Mouse (Mus musculus): ENCODE data around the gene Vstm2a. TPM values are rescaled to one million over a fixed set of nuclear protein-coding genes. Genes with fewer than 3 reads are reported as not detected.
A peak's percentile ranks its signal among the peaks of the same experiment; 100 is the strongest.

Gene Vstm2a
- 12.3 and 15.0 TPM in 2 replicates for polyA plus RNA-seq (2016; fragmentation: Nextera tagmentation; extraction: Ambion mirVana)

DNA sequence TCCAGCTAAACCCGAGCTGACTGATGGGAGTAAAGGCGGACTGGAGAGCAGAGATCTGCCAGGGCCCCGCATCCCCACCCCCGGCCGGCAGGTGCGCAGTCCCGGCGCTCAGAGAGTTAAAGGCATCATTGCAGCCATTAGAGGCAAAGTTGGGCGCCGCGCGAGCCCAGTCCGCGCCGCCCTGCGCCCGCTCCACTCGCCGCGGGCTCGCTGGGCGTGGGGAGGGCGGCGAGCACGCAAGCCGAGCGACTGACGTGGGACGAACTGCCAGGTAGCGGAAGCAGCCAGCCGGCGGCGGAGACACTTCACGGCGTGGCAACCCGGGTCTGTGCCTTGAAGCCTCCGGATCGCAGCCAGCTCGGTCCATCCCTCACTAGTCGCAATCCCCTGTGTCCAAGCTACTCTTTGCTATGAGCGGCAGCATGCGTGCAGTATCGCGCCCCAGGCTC, at the start of gene Vstm2a:
Gene Vstm2a (plus strand): TSS at position 252 of the 449 bp plus-strand sequence.
- H3K27ac ChIP-seq, result no peak within 1 kb of the TSS

DNA sequence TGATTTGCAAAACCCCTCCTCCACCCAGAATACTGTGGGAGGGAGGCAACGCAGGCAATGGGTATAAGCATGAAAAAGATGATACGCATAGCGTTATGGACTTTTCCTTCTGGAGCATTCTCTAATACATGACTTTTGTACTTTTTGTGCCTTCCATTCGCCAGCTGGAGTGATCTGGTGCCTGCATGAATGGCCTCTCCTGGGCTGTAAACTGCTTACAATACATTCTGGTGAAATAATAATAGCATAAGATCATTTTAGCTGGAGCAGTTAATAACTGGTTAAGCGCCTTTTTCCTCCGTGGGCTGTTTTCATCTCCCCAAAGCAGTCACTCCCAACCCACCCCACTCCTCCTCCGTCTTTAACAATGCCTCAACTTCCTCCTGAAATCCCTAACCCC, 513 bp upstream of the Vstm2a start:
- H3K4me3 ChIP-seq, result peak overlapping the region; percentile 63
- H3K27ac ChIP-seq, result no peak overlapping the region
- 28% methylated on average over 7 of the region's 7 CpGs for WGBS
- ATAC-seq (ENCODE audit: low FRiP score, low read depth), result no peak
- H3K36me3 ChIP-seq, result no peaks in the 10 kb centered on the region
- H3K4me1 ChIP-seq, result 0 out of 2 replicates have a peak, but pooled peaks cover 7% of the 10 kb centered on the region
- H3K9me3 ChIP-seq, result no peaks in the 10 kb centered on the region
- peak overlapping the region; percentile 64 for H3K9ac ChIP-seq
- peak overlapping the region; percentile 91 for H3K4me2 ChIP-seq (replicated peaks)
- peaks cover 37% of the 10 kb centered on the region for H3K27me3 ChIP-seq (replicated peaks)

More for the DNA sequence above, at the start of gene Vstm2a:
- H3K9ac ChIP-seq, result peak within 1 kb of the TSS; percentile 64
- ATAC-seq (ENCODE audit: low FRiP score, low read depth), result peak; percentile 80
- H3K27me3 ChIP-seq (replicated peaks), result peaks cover 37% of the 10 kb centered on the region
- H3K4me2 ChIP-seq (replicated peaks), result peak within 1 kb of the TSS; percentile 91
- H3K36me3 ChIP-seq, result no peaks in the 10 kb centered on the region
- H3K9me3 ChIP-seq, result no peaks in the 10 kb centered on the region
- under 1% methylated on average over 44 of the region's 44 CpGs for WGBS
- H3K4me1 ChIP-seq, result 0 out of 2 replicates have a peak, but pooled peaks cover 7% of the 10 kb centered on the region
- peak within 1 kb of the TSS; percentile 63 for H3K4me3 ChIP-seq

DNA sequence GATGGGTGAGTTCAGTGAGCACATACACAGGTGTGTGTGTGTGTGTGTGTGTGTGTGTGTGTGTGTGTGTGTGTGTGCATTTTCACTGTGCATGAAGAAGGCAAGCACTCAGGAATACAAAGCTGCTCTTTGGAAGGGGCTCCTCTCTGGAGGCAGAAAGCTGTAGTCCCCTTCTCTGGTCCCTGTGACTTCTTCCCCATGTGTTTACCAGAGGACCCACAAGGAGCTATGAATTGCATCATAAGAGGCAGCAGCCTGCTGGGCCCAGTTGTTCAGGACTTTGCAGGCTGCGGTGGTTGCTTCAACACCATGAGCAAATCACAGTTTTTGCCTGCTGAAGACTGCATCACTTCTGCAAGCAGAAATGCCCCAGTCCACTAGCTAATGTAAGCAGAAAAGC, 776 bp downstream of the Vstm2a start:
- Histone ChIP-seq H3K9ac (no peak overlapping the region), H3K4me1 (0 out of 2 replicates have a peak, but pooled peaks cover 7% of the 10 kb centered on the region), H3K27ac (no peak overlapping the region), H3K4me2 (replicated peaks) (peak overlapping the region; percentile 91), H3K4me3 (peak overlapping the region; percentile 63), H3K9me3 (no peaks in the 10 kb centered on the region), H3K36me3 (no peaks in the 10 kb centered on the region), H3K27me3 (replicated peaks) (peaks cover 37% of the 10 kb centered on the region)
- WGBS, result 36% methylated on average over 1 of the region's 1 CpGs
- ATAC-seq (ENCODE audit: low FRiP score, low read depth), result no peak

DNA sequence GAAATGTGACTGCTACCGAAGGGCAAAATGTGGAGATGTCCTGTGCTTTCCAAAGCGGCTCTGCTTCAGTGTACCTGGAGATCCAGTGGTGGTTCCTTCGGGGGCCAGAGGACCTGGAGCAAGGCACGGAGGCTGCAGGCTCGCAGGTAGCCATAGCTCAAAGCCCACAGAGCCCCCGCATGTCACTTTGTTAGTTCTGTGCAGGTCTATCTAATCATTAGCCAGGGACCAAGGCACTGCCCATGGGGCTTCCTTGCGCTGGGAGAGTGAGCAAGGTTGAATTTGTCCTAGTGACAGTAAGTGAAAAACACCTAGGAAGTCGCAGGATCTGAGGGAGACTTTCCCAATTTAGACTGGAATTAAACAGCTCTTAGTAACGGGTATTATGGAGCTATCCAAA, 2.4 kb downstream of the Vstm2a start:
- Histone ChIP-seq H3K36me3 (no peaks in the 10 kb centered on the region), H3K27me3 (replicated peaks) (peaks cover 37% of the 10 kb centered on the region), H3K4me3 (no peak overlapping the region), H3K9me3 (no peaks in the 10 kb centered on the region), H3K4me2 (replicated peaks) (peak overlapping the region; percentile 84), H3K27ac (no peak overlapping the region), H3K4me1 (0 out of 2 replicates have a peak, but pooled peaks cover 7% of the 10 kb centered on the region), H3K9ac (no peak overlapping the region)
- no peak for ATAC-seq (ENCODE audit: low FRiP score, low read depth)
- WGBS, result 21% methylated on average over 9 of the region's 9 CpGs

DNA sequence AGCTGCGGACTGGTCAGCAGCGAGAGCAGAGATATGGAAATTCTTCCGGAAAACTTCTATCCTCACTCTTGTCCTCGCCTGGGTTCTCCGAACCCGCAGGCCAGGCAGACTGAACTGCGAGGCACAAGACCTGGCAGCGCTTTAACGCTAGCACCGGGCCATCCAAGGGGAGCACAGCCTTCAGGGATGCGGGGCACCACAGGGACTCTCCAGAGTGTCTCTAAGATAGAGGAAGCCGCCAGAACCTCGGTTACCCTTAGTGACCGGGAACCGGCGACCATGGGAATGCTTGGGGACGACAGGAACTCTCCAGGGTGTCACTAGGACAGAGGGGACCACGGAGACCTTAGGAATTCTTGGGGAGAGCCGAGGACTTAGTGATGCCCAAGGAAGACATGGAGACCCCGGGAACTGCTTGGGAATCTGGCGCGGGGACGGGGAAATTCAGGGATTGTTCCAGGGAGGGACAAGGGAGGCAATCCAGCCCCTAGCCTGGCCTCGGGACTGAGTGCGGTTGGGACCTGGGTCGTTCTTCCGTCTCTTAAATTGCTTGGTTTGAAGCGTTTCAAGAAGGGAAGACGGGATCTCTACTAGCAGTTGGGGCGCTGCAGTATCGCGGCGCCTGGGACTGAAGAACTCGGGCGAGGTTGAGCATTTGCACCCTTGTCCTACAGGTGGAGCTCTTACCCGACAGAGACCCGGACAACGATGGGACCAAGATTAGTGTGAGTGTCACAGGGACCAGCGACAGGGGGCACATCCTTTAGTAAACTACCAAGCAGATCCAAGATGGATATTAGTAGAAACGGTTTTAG, 3.4 kb downstream of the Vstm2a start:
- Histone ChIP-seq H3K36me3 (no peaks in the 10 kb centered on the region), H3K9ac (peak overlapping the region; percentile 48; the same call in 1 of the 2 replicates), H3K27me3 (replicated peaks) (peaks cover 37% of the 10 kb centered on the region), H3K4me2 (replicated peaks) (peak overlapping the region; percentile 84), H3K4me3 (peak overlapping the region; percentile 41), H3K27ac (no peak overlapping the region), H3K9me3 (no peaks in the 10 kb centered on the region), H3K4me1 (0 out of 2 replicates have a peak, but pooled peaks cover 7% of the 10 kb centered on the region)
- peak; percentile 78 for ATAC-seq (ENCODE audit: low FRiP score, low read depth)
- under 1% methylated on average over 40 of the region's 40 CpGs for WGBS

DNA sequence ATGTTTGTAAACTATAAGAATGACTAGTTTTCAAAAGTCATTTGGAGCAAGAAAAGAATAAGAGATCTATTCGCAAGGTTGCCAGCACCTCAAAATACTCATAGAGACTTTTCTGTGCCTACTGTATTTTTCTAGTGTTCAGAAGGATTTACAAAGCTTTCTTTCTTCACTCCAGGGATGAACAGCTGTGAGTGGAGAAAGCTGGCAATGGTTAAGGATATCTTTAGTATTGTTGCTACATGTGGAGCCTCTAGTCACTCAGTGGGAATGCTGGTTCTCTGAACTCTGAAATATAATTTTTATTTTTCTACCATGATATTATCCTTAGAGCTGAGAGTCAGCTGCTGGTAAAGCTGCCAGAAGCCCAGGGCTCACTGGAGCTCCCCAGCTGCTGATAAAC, 10.9 kb downstream of the Vstm2a start:
- H3K4me3 ChIP-seq, result no peak overlapping the region
- no peaks in the 10 kb centered on the region for H3K36me3 ChIP-seq
- H3K9ac ChIP-seq, result no peak overlapping the region
- no peaks in the 10 kb centered on the region for H3K9me3 ChIP-seq
- no peak overlapping the region for H3K4me2 ChIP-seq (replicated peaks)
- H3K27me3 ChIP-seq (replicated peaks), result no peaks in the 10 kb centered on the region
- no peaks in the 10 kb centered on the region for H3K4me1 ChIP-seq
- 94% methylated on average over 1 of the region's 1 CpGs for WGBS
- ATAC-seq (ENCODE audit: low FRiP score, low read depth), result no peak
- no peak overlapping the region for H3K27ac ChIP-seq

DNA sequence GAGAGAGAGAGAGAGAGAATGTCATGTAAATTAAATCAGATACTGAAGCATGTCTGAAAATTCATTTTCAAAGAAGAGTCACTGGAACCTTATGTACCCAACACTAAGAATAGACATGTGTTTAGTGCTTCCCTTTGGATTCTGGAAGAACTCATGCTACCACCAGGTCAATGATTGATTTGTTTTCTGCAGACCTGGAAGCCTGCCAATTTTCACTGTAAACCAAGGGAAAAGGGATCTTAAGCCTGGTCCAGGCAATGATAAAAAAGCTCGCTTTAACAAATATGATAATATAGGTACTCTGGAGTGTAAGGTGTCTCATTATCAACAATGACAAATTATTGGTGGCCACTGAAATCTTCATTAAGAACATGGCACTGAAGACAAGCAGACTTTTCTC, 32.9 kb downstream of the Vstm2a start:
- Histone ChIP-seq H3K9me3 (no peaks in the 10 kb centered on the region), H3K4me2 (replicated peaks) (no peak overlapping the region), H3K9ac (no peak overlapping the region), H3K4me3 (no peak overlapping the region), H3K4me1 (no peaks in the 10 kb centered on the region), H3K27ac (no peak overlapping the region), H3K36me3 (no peaks in the 10 kb centered on the region), H3K27me3 (replicated peaks) (no peaks in the 10 kb centered on the region)
- 96% methylated on average over 1 of the region's 1 CpGs for WGBS
- no peak for ATAC-seq (ENCODE audit: low FRiP score, low read depth)

DNA sequence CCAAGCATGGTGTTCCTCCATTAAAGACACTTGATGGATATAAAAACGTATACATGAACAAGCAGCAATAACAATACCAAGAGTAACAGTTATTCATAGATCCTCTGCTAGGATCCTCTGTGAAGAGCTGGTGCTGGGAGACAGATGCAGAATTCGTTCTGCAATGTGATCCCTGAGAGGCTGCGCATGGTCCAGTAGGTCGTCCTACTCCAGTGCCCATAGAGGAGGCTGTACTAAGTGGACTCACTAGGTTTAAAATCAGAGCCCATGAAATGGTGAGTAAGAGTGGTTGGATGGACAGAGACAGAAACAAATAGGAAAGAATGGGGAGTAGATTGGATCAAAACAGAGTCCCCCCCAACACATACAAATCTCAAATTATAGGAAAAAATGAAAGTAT, 35.4 kb downstream of the Vstm2a start:
- no peaks in the 10 kb centered on the region for H3K36me3 ChIP-seq
- H3K27me3 ChIP-seq (replicated peaks), result no peaks in the 10 kb centered on the region
- no peaks in the 10 kb centered on the region for H3K4me1 ChIP-seq
- no peak overlapping the region for H3K4me2 ChIP-seq (replicated peaks)
- no peaks in the 10 kb centered on the region for H3K9me3 ChIP-seq
- WGBS, result 80% methylated on average over 4 of the region's 4 CpGs
- no peak overlapping the region for H3K4me3 ChIP-seq
- no peak overlapping the region for H3K9ac ChIP-seq
- no peak for ATAC-seq (ENCODE audit: low FRiP score, low read depth)
- no peak overlapping the region for H3K27ac ChIP-seq

DNA sequence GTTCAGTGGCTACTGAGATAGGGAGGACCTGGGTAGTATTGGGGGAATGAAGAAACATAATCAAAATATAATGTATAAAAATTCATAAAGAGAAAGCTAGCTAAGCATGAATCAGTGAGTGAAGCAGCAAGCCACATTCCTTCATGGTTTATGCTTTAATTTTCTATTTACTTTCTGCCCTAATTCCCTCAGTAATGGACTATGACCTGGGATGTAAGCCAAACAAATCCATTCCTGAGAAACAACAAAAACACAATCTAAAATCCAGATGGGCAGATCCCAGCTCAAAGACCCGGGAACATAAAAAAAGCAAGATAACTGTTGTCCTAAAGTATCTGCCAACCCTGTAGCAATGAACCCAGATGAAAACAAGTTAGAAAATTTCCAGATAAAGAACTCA, 39.0 kb downstream of the Vstm2a start:
- no peak overlapping the region for H3K4me2 ChIP-seq (replicated peaks)
- H3K4me3 ChIP-seq, result no peak overlapping the region
- whole genome bisulfite sequencing, result 76% methylated on average over 1 of the region's 1 CpGs
- H3K9me3 ChIP-seq, result no peaks in the 10 kb centered on the region
- no peaks in the 10 kb centered on the region for H3K4me1 ChIP-seq
- no peaks in the 10 kb centered on the region for H3K36me3 ChIP-seq
- H3K9ac ChIP-seq, result no peak overlapping the region
- ATAC-seq (ENCODE audit: low FRiP score, low read depth), result no peak
- no peak overlapping the region for H3K27ac ChIP-seq
- H3K27me3 ChIP-seq (replicated peaks), result no peaks in the 10 kb centered on the region

DNA sequence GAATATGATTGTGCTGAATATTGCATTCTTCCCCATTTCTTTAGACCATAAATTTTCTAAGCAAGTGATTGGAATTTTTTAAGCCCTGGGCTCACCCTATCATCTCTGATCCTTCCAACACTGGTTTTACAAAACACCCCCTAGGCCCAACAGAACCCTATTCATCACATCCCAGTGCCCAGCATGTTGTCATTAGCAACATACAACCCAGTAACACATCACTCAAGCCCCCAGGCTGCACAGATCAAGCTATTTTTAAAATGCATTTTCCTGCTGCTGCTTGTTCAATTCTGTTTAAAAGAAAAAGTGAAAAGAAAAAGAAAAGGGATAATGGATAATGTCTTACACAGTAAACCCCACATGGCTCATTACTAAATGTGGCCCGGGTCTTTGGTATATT, 42.0 kb downstream of the Vstm2a start:
- ATAC-seq (ENCODE audit: low FRiP score, low read depth), result peak; percentile 50; the same call in 1 of the 2 replicates

DNA sequence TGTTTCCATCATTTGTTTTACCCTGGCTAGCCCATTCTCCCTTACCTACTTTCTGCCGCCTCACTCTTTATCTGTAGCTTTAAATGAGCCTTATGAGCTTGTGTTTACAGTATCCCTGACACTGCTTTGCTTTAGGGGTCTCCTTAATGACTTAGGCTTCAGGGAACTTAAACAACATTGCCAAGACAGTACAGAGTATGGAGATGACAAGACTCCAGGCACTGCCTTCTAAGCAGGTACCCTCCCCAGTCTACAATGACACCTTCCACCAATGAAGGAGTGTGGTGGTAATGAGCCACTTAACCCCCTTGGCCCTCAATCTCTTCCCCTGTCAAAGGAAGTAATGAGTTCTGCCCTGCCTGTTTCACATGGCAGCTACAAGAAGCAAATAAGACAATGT, 42.4 kb downstream of the Vstm2a start:
- ATAC-seq (ENCODE audit: low FRiP score, low read depth), result peak; percentile 39; the same call in 1 of the 2 replicates
- Histone ChIP-seq H3K4me3 (no peak overlapping the region), H3K9ac (no peak overlapping the region), H3K27me3 (replicated peaks) (no peaks in the 10 kb centered on the region), H3K27ac (no peak overlapping the region), H3K4me1 (no peaks in the 10 kb centered on the region), H3K4me2 (replicated peaks) (no peak overlapping the region), H3K9me3 (no peaks in the 10 kb centered on the region), H3K36me3 (no peaks in the 10 kb centered on the region)
- 73% methylated on average over 1 of the region's 1 CpGs for WGBS

More for the DNA sequence above, 42.0 kb downstream of the Vstm2a start:
- no peaks in the 10 kb centered on the region for H3K9me3 ChIP-seq
- H3K4me1 ChIP-seq, result no peaks in the 10 kb centered on the region
- no peak overlapping the region for H3K4me2 ChIP-seq (replicated peaks)
- 60% methylated on average over 1 of the region's 1 CpGs for WGBS
- no peaks in the 10 kb centered on the region for H3K27me3 ChIP-seq (replicated peaks)
- no peak overlapping the region for H3K27ac ChIP-seq
- H3K9ac ChIP-seq, result no peak overlapping the region
- no peaks in the 10 kb centered on the region for H3K36me3 ChIP-seq
- no peak overlapping the region for H3K4me3 ChIP-seq

DNA sequence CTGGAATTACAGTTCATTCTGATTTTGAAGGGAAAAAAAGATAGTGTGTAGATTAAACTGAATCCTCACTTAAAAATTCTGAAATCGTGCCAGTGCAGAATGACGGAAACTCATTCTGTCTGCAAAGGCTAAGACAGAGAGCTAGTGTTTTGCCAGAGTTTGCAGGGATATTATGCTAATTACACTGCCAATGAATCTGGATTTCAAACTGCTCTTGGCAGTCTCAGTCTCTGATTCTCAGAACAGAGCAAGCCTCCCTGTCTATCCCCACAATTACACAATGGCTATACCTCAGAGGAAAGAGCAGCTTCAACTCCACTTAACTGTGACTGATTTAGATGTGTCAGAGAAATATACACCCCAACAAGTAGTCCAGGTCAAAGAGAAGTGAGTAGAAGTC, 43.2 kb downstream of the Vstm2a start:
- H3K4me3 ChIP-seq, result no peak overlapping the region
- no peak overlapping the region for H3K27ac ChIP-seq
- H3K27me3 ChIP-seq (replicated peaks), result no peaks in the 10 kb centered on the region
- ATAC-seq (ENCODE audit: low FRiP score, low read depth), result no peak
- WGBS, result 80% methylated on average over 2 of the region's 2 CpGs
- H3K36me3 ChIP-seq, result no peaks in the 10 kb centered on the region
- no peak overlapping the region for H3K4me2 ChIP-seq (replicated peaks)
- no peaks in the 10 kb centered on the region for H3K4me1 ChIP-seq
- H3K9ac ChIP-seq, result no peak overlapping the region
- H3K9me3 ChIP-seq, result no peaks in the 10 kb centered on the region

All from neural tube, embryonic 12.5 days (tissue).